Mouse (Mus musculus) CH12.LX (cell line): ENCODE results near the gene Dync2li1. TPM values are rescaled to one million over a fixed set of nuclear protein-coding genes. Genes with fewer than 3 reads are reported as not detected.

Experiments
- DNase-seq: peaks from one replicate; pipeline ENCODE4 v3.0.0-alpha.2; 2013; ENCODE audit errors: extremely low read depth
- H3K27ac ChIP-seq: 2 replicates; pipeline ENCODE4 v1.5.1; 2012; ENCODE audit warnings: low read depth, mild to moderate bottlenecking, control low read depth, moderate library complexity; ENCODE audit not compliant: insufficient read depth
- H3K27me3 ChIP-seq: replicated peaks from 2 replicates; pipeline ENCODE3; 2012; ENCODE audit warnings: inconsistent platforms
- H3K36me3 ChIP-seq, 2 experiments: replicated peaks in 1 of 2; 2 replicates each; pipeline versions ENCODE3 to v1.6.1; 2012; ENCODE audit warnings: inconsistent platforms in 1 of 2, low read length in 1 of 2, mild to moderate bottlenecking in 1 of 2, mixed read lengths in 1 of 2, moderate library complexity in 1 of 2; ENCODE audit not compliant: control insufficient read depth in 1 of 2, insufficient read depth in 1 of 2
- H3K4me1 ChIP-seq, 2 experiments: 2 replicates each; pipeline ENCODE4 v1.6.1; 2012; ENCODE audit warnings: inconsistent platforms in 1 of 2, moderate library complexity in 1 of 2; ENCODE audit not compliant: insufficient read depth in 2 of 2, control insufficient read depth in 1 of 2
- H3K4me2 ChIP-seq: 2 replicates; pipeline ENCODE4 v1.6.1; 2012; ENCODE audit warnings: low read depth, mild to moderate bottlenecking, control low read depth; ENCODE audit not compliant: poor library complexity, insufficient read depth, severe bottlenecking
- H3K4me3 ChIP-seq, 3 experiments: fragments of 150-350 bp in 1 of 3; sonication (generic) in 1 of 3; replicated peaks in 1 of 3; 2 replicates each; pipeline versions ENCODE3 to v1.5.1; 2011 to 2012; ENCODE audit warnings: low read depth in 2 of 3, low read length in 2 of 3, mild to moderate bottlenecking in 2 of 3, moderate library complexity in 2 of 3, control low read depth in 1 of 3, improper control_type of control experiment in 1 of 3, inconsistent platforms in 1 of 3, mixed read lengths in 1 of 3; ENCODE audit not compliant: poor library complexity in 1 of 3
- H3K79me2 ChIP-seq: replicated peaks from 2 replicates; pipeline ENCODE4 v1.6.1; 2012; ENCODE audit warnings: mild to moderate bottlenecking, moderate library complexity; ENCODE audit not compliant: control insufficient read depth, poor library complexity, insufficient read depth, severe bottlenecking; ENCODE audit errors: extremely low read depth
- H3K9ac ChIP-seq: 2 replicates; pipeline ENCODE4 v1.6.1; 2012; ENCODE audit warnings: low read depth, mild to moderate bottlenecking, control low read depth, moderate library complexity; ENCODE audit not compliant: insufficient read depth
- H3K9me3 ChIP-seq: replicated peaks from 2 replicates; pipeline ENCODE3; 2012; ENCODE audit warnings: low read length, inconsistent platforms, mixed read lengths
- BHLHE40 ChIP-seq: IDR thresholded peaks from 2 replicates; pipeline ENCODE4 v1.6.1; 2011; ENCODE audit warnings: mild to moderate bottlenecking, low read depth, low read length, improper control_type of control experiment
- CHD2 ChIP-seq: IDR thresholded peaks from 2 replicates; pipeline ENCODE4 v1.6.1; 2011; ENCODE audit warnings: low read length, improper control_type of control experiment
- CTCF ChIP-seq, 2 experiments: IDR thresholded peaks in 1 of 2; conservative IDR thresholded peaks in 1 of 2; 2 replicates each; pipeline ENCODE4 v1.5.1; 2011 to 2012; ENCODE audit warnings: low read depth in 2 of 2, low read length in 2 of 2, improper control_type of control experiment in 1 of 2, inconsistent platforms in 1 of 2, mild to moderate bottlenecking in 1 of 2, moderate library complexity in 1 of 2
- E2F4 ChIP-seq: IDR thresholded peaks from 2 replicates; pipeline ENCODE4 v1.6.1; 2011; ENCODE audit warnings: low read depth, low read length, improper control_type of control experiment; ENCODE audit not compliant: insufficient replicate concordance
- ELF1 ChIP-seq: IDR thresholded peaks from 2 replicates; pipeline ENCODE4 v1.6.1; 2014; ENCODE audit warnings: low read depth, mild to moderate bottlenecking, inconsistent platforms, low read length, improper control_type of control experiment
- EP300 ChIP-seq: IDR thresholded peaks from 2 replicates; pipeline ENCODE4 v1.6.1; 2011; ENCODE audit warnings: low read length, improper control_type of control experiment
- ETS1 ChIP-seq: conservative IDR thresholded peaks from 2 replicates; pipeline ENCODE4 v1.6.1; 2012; ENCODE audit warnings: low read depth, mild to moderate bottlenecking, inconsistent platforms, low read length, improper control_type of control experiment, moderate library complexity
- IRF4 ChIP-seq: IDR thresholded peaks from 2 replicates; pipeline ENCODE4 v1.6.1; 2014; ENCODE audit warnings: low read depth, mild to moderate bottlenecking, inconsistent platforms, low read length, improper control_type of control experiment
- JUND ChIP-seq: conservative IDR thresholded peaks from 2 replicates; pipeline ENCODE4 v1.6.1; 2011; ENCODE audit warnings: low read depth, low read length, improper control_type of control experiment
- MAFK ChIP-seq: IDR thresholded peaks from 2 replicates; pipeline ENCODE4 v1.6.1; 2011; ENCODE audit warnings: low read length, improper control_type of control experiment; ENCODE audit not compliant: insufficient replicate concordance
- MAX ChIP-seq: IDR thresholded peaks from 2 replicates; pipeline ENCODE4 v1.6.1; 2011; ENCODE audit warnings: low read length, improper control_type of control experiment
- MAZ ChIP-seq: IDR thresholded peaks from 2 replicates; pipeline ENCODE4 v1.6.1; 2012; ENCODE audit warnings: low read depth, mild to moderate bottlenecking, inconsistent platforms, low read length, improper control_type of control experiment, moderate library complexity
- MXI1 ChIP-seq: IDR thresholded peaks from 2 replicates; pipeline ENCODE4 v1.6.1; 2011; ENCODE audit warnings: mild to moderate bottlenecking, low read depth, low read length, improper control_type of control experiment
- MYC ChIP-seq: IDR thresholded peaks from 2 replicates; pipeline ENCODE4 v1.6.1; 2011; ENCODE audit warnings: low read depth, mild to moderate bottlenecking, improper control_type of control experiment, low read length
- NELFE ChIP-seq: IDR thresholded peaks from 2 replicates; pipeline ENCODE4 v1.6.1; 2011; ENCODE audit warnings: low read depth, low read length, improper control_type of control experiment
- NRF1 ChIP-seq: IDR thresholded peaks from 2 replicates; pipeline ENCODE4 v1.6.1; 2014; ENCODE audit warnings: low read depth, mild to moderate bottlenecking, inconsistent platforms, low read length, improper control_type of control experiment, moderate library complexity
- PAX5 ChIP-seq: IDR thresholded peaks from 2 replicates; pipeline ENCODE4 v1.6.1; 2012; ENCODE audit warnings: low read length, inconsistent platforms, mixed read lengths
- POLR2A ChIP-seq: IDR thresholded peaks from 2 replicates; pipeline ENCODE4 v1.6.1; 2011; ENCODE audit warnings: low read depth, mild to moderate bottlenecking, improper control_type of control experiment, low read length
- RCOR1 ChIP-seq: conservative IDR thresholded peaks from 2 replicates; pipeline ENCODE4 v1.6.1; 2012; ENCODE audit warnings: low read depth, mild to moderate bottlenecking, inconsistent platforms, low read length, improper control_type of control experiment
- TCF12 ChIP-seq: IDR thresholded peaks from 2 replicates; pipeline ENCODE4 v1.6.1; 2014; ENCODE audit warnings: low read depth, mild to moderate bottlenecking, inconsistent platforms, low read length, improper control_type of control experiment
- USF2 ChIP-seq: conservative IDR thresholded peaks from 2 replicates; pipeline ENCODE4 v1.6.1; 2011; ENCODE audit warnings: low read depth, low read length, improper control_type of control experiment
- ZC3H11A ChIP-seq: IDR thresholded peaks from 2 replicates; pipeline ENCODE4 v1.6.1; 2012; ENCODE audit warnings: low read depth, mild to moderate bottlenecking, inconsistent platforms, low read length, improper control_type of control experiment
- ZKSCAN1 ChIP-seq: IDR thresholded peaks from 2 replicates; pipeline ENCODE4 v1.6.1; 2012; ENCODE audit warnings: low read depth, inconsistent platforms, low read length, improper control_type of control experiment, borderline replicate concordance
- ZNF384 ChIP-seq: IDR thresholded peaks from 2 replicates; pipeline ENCODE4 v1.6.1; 2012; ENCODE audit warnings: low read depth, low read length, improper control_type of control experiment, inconsistent platforms
- dilution Hi-C: fragments of 300-500 bp; cut with MboI; formaldehyde crosslinking; loops from 2 replicates; pipeline ENCODE4 v1.14.3; 2020; ENCODE audit warnings: low sequenced_read_pairs; ENCODE audit not compliant: extremely low pct_unique_long_range_greater_than_20kb, extremely low pct_ligation_motif_present
- in situ Hi-C: fragments of 300-500 bp; cut with MboI; formaldehyde crosslinking; loops from 3 replicates; pipeline ENCODE4 v1.14.3; 2019; ENCODE audit warnings: low sequenced_read_pairs, low pct_ligation_motif_present, low pct_unique_long_range_greater_than_20kb, mixed read lengths
- polyA plus RNA-seq: library from polyadenylated mRNA; unstranded; fragments of >175 nt; gene quantifications from 2 replicates; pipeline ENCODE4 v1.2.1, GENCODE M21; 2012; ENCODE audit warnings: low read depth; ENCODE audit not compliant: insufficient read length
- total RNA-seq, 2 experiments: library from RNA; depleted of rRNA; stranded (reverse); fragments of 300-350 nt in 1 of 2; fragments of >200 nt in 1 of 2; gene quantifications; 2 replicates each; pipeline ENCODE4 v1.2.3; 2012 to 2014

The Dync2li1 gene
- total and polyA plus RNA-seq, 3 experiments: 7.6 to 12.3 (median 11.7) TPM

DNA sequence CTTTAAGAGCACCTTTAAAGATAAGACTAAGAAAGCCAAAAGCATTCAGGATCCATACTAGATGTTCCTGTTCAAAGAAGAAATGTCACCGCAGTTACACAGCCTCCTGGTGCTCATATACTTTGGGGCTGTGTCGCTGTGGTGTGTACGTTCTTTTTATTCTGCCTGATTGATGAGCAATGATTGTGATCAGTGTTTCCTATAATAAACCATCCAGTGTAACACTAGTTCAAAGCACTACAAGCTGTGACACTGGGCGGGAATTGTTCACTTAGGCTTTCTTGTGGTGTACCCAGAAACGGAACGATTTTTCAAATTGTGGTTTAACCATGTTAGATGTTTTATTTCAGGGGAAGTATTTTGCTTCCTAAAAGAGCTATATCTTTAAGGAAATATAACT, 5.5 kb downstream of the Dync2li1 start:
- Histone ChIP-seq H3K4me2 (no peak overlapping the region), H3K36me3 (peaks cover 0 to 24% of the 10 kb centered on the region in 2 experiments), H3K4me1 (peaks cover 8 to 20% of the 10 kb centered on the region in 2 experiments; a peak in 3 of 4 replicates), H3K9ac (no peak overlapping the region), H3K4me3 (no peak overlapping the region), H3K27me3 (no peaks in the 10 kb centered on the region), H3K79me2 (no peaks in the 10 kb centered on the region), H3K9me3 (no peaks in the 10 kb centered on the region), H3K27ac (no peak overlapping the region)
- in situ Hi-C loops: no loop called here
- TF ChIP-seq NELFE: no peak
- no peak for TF ChIP-seq PAX5
- no peak for DNase-seq
- dilution Hi-C loops: no loop called here

DNA sequence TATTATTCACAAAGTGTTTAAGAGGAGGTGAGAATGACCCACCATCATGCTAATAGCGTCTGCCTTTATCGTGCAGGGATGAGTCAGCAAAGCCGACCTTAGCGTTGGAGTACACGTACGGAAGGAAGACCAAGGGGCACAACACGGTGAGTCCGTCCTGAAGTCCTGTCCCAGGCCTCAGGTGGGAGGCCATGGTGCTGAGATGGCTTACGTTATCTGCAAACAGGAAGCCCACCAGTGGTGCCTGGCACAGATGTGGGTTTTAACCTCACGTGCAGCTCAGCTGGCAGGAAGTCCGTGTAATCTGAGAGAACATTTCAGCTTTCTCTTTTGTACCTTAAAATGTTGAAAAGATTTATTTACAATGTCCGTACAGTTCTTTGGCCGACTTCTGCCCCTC, 7.1 kb downstream of the Dync2li1 start:
- TF ChIP-seq IRF4: 0 out of 2 replicates have a peak, but pooled peaks have one; percentile 11
- TF ChIP-seq CTCF (conservative IDR thresholded peaks at IDR 0.05 in 1 of 2, IDR thresholded peaks at IDR 0.05 in 1 of 2; ENCODE audit: low read depth in 2 of 2, low read length in 2 of 2): no peak
- TF ChIP-seq TCF12: 0 out of 2 replicates have a peak, but pooled peaks have one; percentile 7
- TF ChIP-seq MYC: no peak
- peak; percentile 96 for TF ChIP-seq BHLHE40
- DNase-seq: no peak
- H3K9ac ChIP-seq: 0 out of 2 replicates have a peak overlapping the region, but pooled peaks have one; percentile 26
- in situ Hi-C loops: no loop called here
- peak overlapping the region in 1 of 3 experiments; percentile 1 for H3K4me3 ChIP-seq
- H3K27ac ChIP-seq: no peak overlapping the region
- peaks cover 5 to 14% of the 10 kb centered on the region in 2 experiments; a peak in 3 of 4 replicates for H3K4me1 ChIP-seq
- H3K9me3 ChIP-seq: no peaks in the 10 kb centered on the region
- H3K79me2 ChIP-seq: no peaks in the 10 kb centered on the region
- H3K36me3 ChIP-seq: peaks cover 0 to 29% of the 10 kb centered on the region in 2 experiments
- H3K4me2 ChIP-seq: peak overlapping the region; percentile 4
- dilution Hi-C loops: no loop called here
- no peaks in the 10 kb centered on the region for H3K27me3 ChIP-seq

DNA sequence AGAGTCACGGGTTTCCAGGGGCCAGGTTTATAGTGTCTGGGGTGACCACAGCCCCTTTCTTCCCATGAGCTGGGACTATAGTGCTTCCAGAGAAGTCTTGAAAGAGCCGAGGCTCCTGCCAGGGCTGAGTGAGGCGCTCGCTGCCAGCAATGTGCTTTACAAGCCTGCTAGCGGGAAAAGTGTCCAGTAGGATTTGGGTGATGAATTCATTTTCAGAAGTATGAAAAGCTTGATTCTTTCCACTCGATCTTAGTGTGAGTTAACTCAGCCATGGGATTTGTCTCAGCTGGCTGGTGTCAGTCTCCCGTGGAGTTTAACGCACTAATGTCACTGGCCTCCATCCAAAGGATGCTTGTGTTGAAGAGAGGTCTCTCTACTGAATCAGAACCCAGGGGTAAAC, 10.0 kb downstream of the Dync2li1 start:
- dilution Hi-C loops (no loop called here), in situ Hi-C loops (no loop called here)
- Histone ChIP-seq H3K4me3 (no peak overlapping the region), H3K4me1 (peaks cover 5 to 14% of the 10 kb centered on the region in 2 experiments; a peak in 3 of 4 replicates), H3K79me2 (no peaks in the 10 kb centered on the region), H3K9me3 (no peaks in the 10 kb centered on the region), H3K9ac (no peak overlapping the region), H3K4me2 (no peak overlapping the region), H3K27me3 (no peaks in the 10 kb centered on the region), H3K27ac (no peak overlapping the region), H3K36me3 (peaks cover 0 to 30% of the 10 kb centered on the region in 2 experiments)
- no peak for DNase-seq
- TF ChIP-seq RCOR1: no peak
- TF ChIP-seq NRF1: no peak
- no peak for TF ChIP-seq TCF12
- no peak for TF ChIP-seq ETS1
- no peak for TF ChIP-seq NELFE
- no peak for TF ChIP-seq CHD2
- no peak for TF ChIP-seq MAFK
- TF ChIP-seq MAX: no peak
- no peak for TF ChIP-seq MAZ
- no peak for TF ChIP-seq ELF1
- TF ChIP-seq ZKSCAN1: no peak
- no peak for TF ChIP-seq POLR2A
- TF ChIP-seq MXI1: no peak
- no peak for TF ChIP-seq CTCF (conservative IDR thresholded peaks at IDR 0.05 in 1 of 2, IDR thresholded peaks at IDR 0.05 in 1 of 2; ENCODE audit: low read depth in 2 of 2, low read length in 2 of 2)
- TF ChIP-seq JUND: no peak
- TF ChIP-seq E2F4: no peak
- no peak for TF ChIP-seq ZNF384
- no peak for TF ChIP-seq EP300
- TF ChIP-seq ZC3H11A: no peak
- TF ChIP-seq USF2: no peak
